Mouse (Mus musculus) right cerebral cortex, postnatal 25 days (tissue): Measurements from ENCODE around the gene Ankrd13d.

ENCODE experiments used
- DNase-seq: peaks from one replicate; pipeline ENCODE4 v3.0.0; 2022

Gene Ankrd13d

DNA sequence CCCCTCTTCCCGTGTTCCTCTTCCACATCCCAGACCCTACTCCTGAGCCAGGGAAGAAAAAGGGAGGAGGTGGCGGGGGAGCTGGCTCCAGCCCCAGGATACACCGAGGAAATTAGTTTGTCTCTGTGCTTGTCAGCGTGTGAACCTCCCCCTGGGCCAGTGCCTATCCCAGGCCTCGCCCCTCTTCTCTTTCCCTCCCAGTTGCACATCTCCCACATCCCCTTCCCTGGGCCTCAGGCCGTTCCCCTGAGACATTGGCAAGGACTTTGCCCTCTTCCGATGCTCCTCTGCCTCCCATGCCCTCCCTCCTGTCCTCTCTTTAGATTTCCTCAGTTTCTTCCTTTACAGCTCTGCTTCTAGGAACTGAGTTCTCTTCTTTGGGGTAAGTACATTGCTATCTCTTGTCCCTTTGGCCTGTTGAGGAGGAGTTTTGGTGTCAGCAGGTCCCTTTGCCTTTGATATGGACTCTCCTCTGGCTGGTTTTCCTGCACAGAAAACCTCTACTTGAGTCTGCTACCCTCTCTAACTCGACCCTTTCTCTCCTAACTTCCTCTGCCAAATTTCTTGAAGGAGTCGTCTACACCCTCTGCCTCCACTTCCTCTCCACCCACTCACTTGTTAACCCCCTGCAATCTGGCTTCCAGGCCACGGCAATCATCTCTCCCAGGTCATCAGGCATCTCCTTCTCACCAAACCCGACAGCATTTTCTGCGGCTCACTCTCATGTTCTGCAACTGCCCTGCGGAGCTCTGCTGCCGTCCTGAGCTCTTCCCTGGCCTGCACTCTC is 61.8 kb downstream of the Ankrd13d start:
- DNase-seq, result no peak

GRCm38 (mm10) chr19:4220416-4220815 is 62.5 kb downstream of the Ankrd13d start:
- no peak for DNase-seq
